Mouse (Mus musculus) lung, embryonic 16.5 days (tissue): Measurements from ENCODE around the gene Fxyd1. TPM values are rescaled to one million over a fixed set of nuclear protein-coding genes. Genes with fewer than 3 reads are reported as not detected.

Source experiments
- ATAC-seq: fragments of 200-750 bp; cut with Nextera tagmentation; 2 replicates; pipeline ENCODE4 v1.8.0; 2017; ENCODE audit warnings: low read depth, mild to moderate bottlenecking, moderate library complexity
- H3K27ac ChIP-seq: fragments of 300-500 bp; sonication (generic); 2 replicates; pipeline ENCODE4 v1.5.1; 2014; ENCODE audit warnings: mild to moderate bottlenecking, control low read depth, low read length
- H3K27me3 ChIP-seq: fragments of 300-500 bp; sonication (generic); 2 replicates; pipeline ENCODE4 v1.6.1; 2014; ENCODE audit warnings: low read depth, low read length, mixed read lengths; ENCODE audit not compliant: control insufficient read depth, insufficient read depth
- H3K36me3 ChIP-seq: fragments of 300-500 bp; sonication (generic); 2 replicates; pipeline ENCODE4 v1.6.1; 2014; ENCODE audit warnings: low read length; ENCODE audit not compliant: control insufficient read depth, insufficient read depth
- H3K4me1 ChIP-seq: fragments of 300-500 bp; sonication (generic); replicated peaks from 2 replicates; pipeline ENCODE4 v1.6.1; 2014; ENCODE audit warnings: low read length, mixed read lengths; ENCODE audit not compliant: control insufficient read depth, insufficient read depth
- H3K4me2 ChIP-seq: fragments of 300-500 bp; sonication (generic); 2 replicates; pipeline ENCODE4 v1.6.1; 2014; ENCODE audit warnings: low read depth, low read length, control low read depth
- H3K4me3 ChIP-seq: fragments of 300-500 bp; sonication (generic); 2 replicates; pipeline ENCODE4 v1.5.1; 2014; ENCODE audit warnings: mild to moderate bottlenecking, low read length, control low read depth
- H3K9ac ChIP-seq: fragments of 300-500 bp; sonication (generic); 2 replicates; pipeline ENCODE4 v1.6.1; 2014; ENCODE audit warnings: low read length, control low read depth
- H3K9me3 ChIP-seq: fragments of 300-500 bp; sonication (generic); 2 replicates; pipeline ENCODE4 v1.6.1; 2016; ENCODE audit warnings: low read length; ENCODE audit not compliant: control insufficient read depth
- WGBS: fragments of 180-500 bp; shearing (Covaris S2); extraction: QIAGEN DNeasy Blood & Tissue Kit; methylation state at CpG from one replicate; pipeline ENCODE4 v1.1.7; 2014; 5-methylcytosine and 5-hydroxymethylcytosine counted together
- polyA plus RNA-seq: library from polyadenylated mRNA; unstranded; fragments of >200 nt; fragmentation: Nextera tagmentation; extraction: Ambion mirVana; gene quantifications from 2 replicates; pipeline ENCODE4 v1.2.1, GENCODE M21; 2015

The Fxyd1 gene
- polyA plus RNA-seq, 1 experiment from 2014 or later = 105 TPM

- Histone ChIP-seq H3K36me3 (no peaks in the 10 kb centered on the region), H3K4me1 (peaks cover 39% of the 10 kb centered on the region), H3K27me3 (peaks cover 41% of the 10 kb centered on the region), H3K4me3 (peak within 1 kb of the TSS; percentile 18; the same call in 1 of the 2 replicates), H3K27ac (no peak within 1 kb of the TSS), H3K9me3 (no peaks in the 10 kb centered on the region), H3K9ac (no peak within 1 kb of the TSS; the same call in 1 of the 2 replicates), H3K4me2 (peak within 1 kb of the TSS; percentile 38)
- ATAC-seq = no peak
- 3% methylated on average over 26 of the region's 28 CpGs for WGBS
Observed at GRCm38 (mm10) chr7:31051321-31052021, 5.5 kb downstream of the Fxyd1 start, which contains the start of gene Fxyd7. TSS of gene Fxyd7 (minus strand) at chr7:31051467.

GRCm38 (mm10) chr7:31050921-31051320 is 6.1 kb downstream of the Fxyd1 start:
- H3K27ac ChIP-seq = no peak overlapping the region
- H3K9me3 ChIP-seq = no peaks in the 10 kb centered on the region
- H3K4me3 ChIP-seq = peak overlapping the region; percentile 1; the same call in 1 of the 2 replicates
- no peaks in the 10 kb centered on the region for H3K36me3 ChIP-seq
- no peak overlapping the region for H3K9ac ChIP-seq
- ATAC-seq = no peak
- H3K27me3 ChIP-seq = peaks cover 41% of the 10 kb centered on the region
- H3K4me2 ChIP-seq = peak overlapping the region; percentile 28; the same call in 1 of the 2 replicates
- WGBS = 2% methylated on average over 9 of the region's 9 CpGs
- peaks cover 37% of the 10 kb centered on the region for H3K4me1 ChIP-seq

- no peak for ATAC-seq
- no peak overlapping the region for H3K27ac ChIP-seq
- no peaks in the 10 kb centered on the region for H3K36me3 ChIP-seq
- H3K27me3 ChIP-seq = peaks cover 41% of the 10 kb centered on the region
- no peak overlapping the region; the same call in 1 of the 2 replicates for H3K9ac ChIP-seq
- no peak overlapping the region for H3K4me3 ChIP-seq
- no peak overlapping the region; the same call in 1 of the 2 replicates for H3K4me2 ChIP-seq
- WGBS = 2% methylated on average over 6 of the region's 6 CpGs
- H3K4me1 ChIP-seq = peaks cover 36% of the 10 kb centered on the region
- no peaks in the 10 kb centered on the region for H3K9me3 ChIP-seq
Observed at GRCm38 (mm10) chr7:31050487-31050886, 6.5 kb downstream of the Fxyd1 start.

- Histone ChIP-seq H3K4me2 (peak overlapping the region; percentile 36), H3K36me3 (no peaks in the 10 kb centered on the region), H3K27ac (no peak overlapping the region), H3K27me3 (peaks cover 44% of the 10 kb centered on the region), H3K4me1 (peaks cover 33% of the 10 kb centered on the region), H3K4me3 (peak overlapping the region; percentile 8; the same call in 1 of the 2 replicates), H3K9me3 (no peaks in the 10 kb centered on the region), H3K9ac (no peak overlapping the region; the same call in 1 of the 2 replicates)
- under 1% methylated on average over 10 of the region's 15 CpGs for WGBS
- ATAC-seq = no peak
Observed at GRCm38 (mm10) chr7:31049846-31050281, 7.1 kb downstream of the Fxyd1 start.

- Histone ChIP-seq H3K4me2 (peak overlapping the region; percentile 36; the same call in 1 of the 2 replicates), H3K4me3 (no peak overlapping the region), H3K36me3 (no peaks in the 10 kb centered on the region), H3K9me3 (no peaks in the 10 kb centered on the region), H3K4me1 (peaks cover 31% of the 10 kb centered on the region), H3K27ac (no peak overlapping the region), H3K9ac (no peak overlapping the region), H3K27me3 (peaks cover 44% of the 10 kb centered on the region)
- WGBS = 19% methylated on average over 5 of the region's 5 CpGs
- no peak for ATAC-seq
Observed at GRCm38 (mm10) chr7:31049135-31049845, 7.7 kb downstream of the Fxyd1 start.

- Histone ChIP-seq H3K4me3 (peak within 1 kb of the TSS; percentile 44), H3K4me2 (peak within 1 kb of the TSS; percentile 48), H3K4me1 (no peaks in the 10 kb centered on the region; the same call in 1 of the 2 replicates), H3K27me3 (peaks cover 7% of the 10 kb centered on the region; the same call in 1 of the 2 replicates), H3K9ac (peak within 1 kb of the TSS; percentile 42), H3K9me3 (no peaks in the 10 kb centered on the region), H3K27ac (peak within 1 kb of the TSS; percentile 7), H3K36me3 (no peaks in the 10 kb centered on the region)
- 36% methylated on average over 9 of the region's 10 CpGs for WGBS
- peak; percentile 2; the same call in 1 of the 2 replicates for ATAC-seq
Observed at GRCm38 (mm10) chr7:31042431-31042910, 14.5 kb downstream of the Fxyd1 start, which contains the start of gene Fxyd5. TSS of gene Fxyd5 (minus strand) at chr7:31042481.

- peak overlapping the region; percentile 48 for H3K4me2 ChIP-seq
- H3K9ac ChIP-seq = peak overlapping the region; percentile 42
- H3K4me1 ChIP-seq = no peaks in the 10 kb centered on the region; the same call in 1 of the 2 replicates
- peak; percentile 83 for ATAC-seq
- no peaks in the 10 kb centered on the region for H3K36me3 ChIP-seq
- peak overlapping the region; percentile 7 for H3K27ac ChIP-seq
- peak overlapping the region; percentile 44 for H3K4me3 ChIP-seq
- peaks cover 7% of the 10 kb centered on the region; the same call in 1 of the 2 replicates for H3K27me3 ChIP-seq
- no peaks in the 10 kb centered on the region for H3K9me3 ChIP-seq
- WGBS = 3% methylated on average over 28 of the region's 28 CpGs
Observed at GRCm38 (mm10) chr7:31041662-31042315, 15.2 kb downstream of the Fxyd1 start.

GRCm38 (mm10) chr7:31041023-31041407 is 16.0 kb downstream of the Fxyd1 start:
- H3K4me1 ChIP-seq = no peaks in the 10 kb centered on the region; the same call in 1 of the 2 replicates
- H3K9me3 ChIP-seq = no peaks in the 10 kb centered on the region
- H3K27ac ChIP-seq = no peak overlapping the region
- ATAC-seq = no peak
- H3K36me3 ChIP-seq = no peaks in the 10 kb centered on the region
- no peak overlapping the region; the same call in 1 of the 2 replicates for H3K9ac ChIP-seq
- 32% methylated on average over 8 of the region's 8 CpGs for WGBS
- peaks cover 7% of the 10 kb centered on the region; the same call in 1 of the 2 replicates for H3K27me3 ChIP-seq
- peak overlapping the region; percentile 48 for H3K4me2 ChIP-seq
- H3K4me3 ChIP-seq = peak overlapping the region; percentile 44
